Mouse (Mus musculus): ENCODE data around the gene Trim17. TPM values are rescaled to one million over a fixed set of nuclear protein-coding genes. Genes with fewer than 3 reads are reported as not detected.

The Trim17 gene
- polyA plus RNA-seq (2011; ENCODE audit: insufficient read depth, insufficient read length, low replicate concordance, missing spikeins): 0.29 TPM in 1 of 2 replicates, not detected in the other

DNA sequence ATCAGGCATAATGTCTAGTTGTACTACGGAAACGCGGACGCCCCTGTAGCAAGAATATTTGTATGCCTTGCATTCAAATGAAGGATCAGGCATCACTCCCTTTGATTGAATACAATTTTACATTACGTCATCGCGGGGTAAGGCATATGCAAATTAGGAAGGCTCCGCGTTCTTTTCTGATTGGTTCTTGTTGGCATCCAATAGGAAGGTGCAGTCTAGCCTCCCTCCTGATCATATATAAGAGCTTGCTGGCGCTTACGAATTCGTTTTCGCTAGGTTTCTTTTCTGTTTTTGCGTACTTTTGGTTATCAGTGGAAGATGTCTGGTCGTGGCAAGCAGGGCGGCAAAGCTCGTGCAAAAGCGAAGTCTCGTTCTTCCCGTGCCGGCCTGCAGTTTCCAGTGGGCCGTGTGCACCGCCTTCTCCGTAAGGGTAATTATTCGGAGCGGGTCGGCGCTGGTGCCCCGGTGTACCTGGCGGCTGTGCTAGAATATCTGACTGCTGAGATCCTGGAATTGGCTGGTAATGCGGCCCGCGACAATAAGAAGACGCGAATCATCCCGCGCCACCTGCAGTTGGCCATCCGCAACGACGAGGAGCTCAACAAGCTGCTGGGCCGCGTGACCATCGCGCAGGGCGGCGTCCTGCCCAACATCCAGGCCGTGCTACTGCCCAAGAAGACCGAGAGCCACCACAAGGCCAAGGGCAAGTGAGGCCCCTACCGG lies at the start of gene Trim17, which contains the start of gene Hist3h2a:
Trim17 (plus strand) TSS at position 266 of the 723 bp plus-strand sequence.
Hist3h2a (plus strand) TSS at position 266 of the 723 bp plus-strand sequence.
- no peaks in the 10 kb centered on the region; the same call in 1 of the 2 replicates for H3K4me1 ChIP-seq (ENCODE audit: control insufficient read depth, insufficient read depth, low read length)
- peak within 1 kb of the TSS; percentile 78 for H3K4me3 ChIP-seq (replicated peaks; ENCODE audit: control insufficient read depth, low read depth, low read length)
- TF ChIP-seq POLR2A (IDR thresholded peaks at IDR 0.05; ENCODE audit: borderline replicate concordance, control insufficient read depth, low read depth, low read length) (peak; percentile 98), CTCF (IDR thresholded peaks at IDR 0.05; ENCODE audit: control insufficient read depth, insufficient read depth, low read length) (peak; percentile 29; the same call in 1 of the 2 replicates)
- under 1% methylated on average over 49 of the region's 49 CpGs for WGBS
- H3K27ac ChIP-seq (ENCODE audit: control insufficient read depth, insufficient read depth, low read depth, low read length, poor library complexity): peak within 1 kb of the TSS; percentile 96

GRCm38 (mm10) chr11:58904838-58905237 lies 49.6 kb upstream of the Trim17 start:
- TF ChIP-seq POLR2A (IDR thresholded peaks at IDR 0.05; ENCODE audit: borderline replicate concordance, control insufficient read depth, low read depth, low read length): no peak
- TF ChIP-seq CTCF (IDR thresholded peaks at IDR 0.05; ENCODE audit: control insufficient read depth, insufficient read depth, low read length): no peak
- Histone ChIP-seq H3K27ac (ENCODE audit: control insufficient read depth, insufficient read depth, low read depth, low read length, poor library complexity) (no peak overlapping the region), H3K4me1 (ENCODE audit: control insufficient read depth, insufficient read depth, low read length) (no peaks in the 10 kb centered on the region), H3K4me3 (replicated peaks; ENCODE audit: control insufficient read depth, low read depth, low read length) (no peak overlapping the region)
- WGBS: 62% methylated on average over 6 of the region's 6 CpGs

GRCm38 (mm10) chr11:58913776-58914175 lies 40.7 kb upstream of the Trim17 start:
- Histone ChIP-seq H3K4me1 (ENCODE audit: control insufficient read depth, insufficient read depth, low read length) (peaks cover 1% of the 10 kb centered on the region; the same call in 1 of the 2 replicates), H3K27ac (ENCODE audit: control insufficient read depth, insufficient read depth, low read depth, low read length, poor library complexity) (peak overlapping the region; percentile 87), H3K4me3 (replicated peaks; ENCODE audit: control insufficient read depth, low read depth, low read length) (no peak overlapping the region)
- 75% methylated on average over 1 of the region's 1 CpGs for WGBS
- no peak for TF ChIP-seq POLR2A (IDR thresholded peaks at IDR 0.05; ENCODE audit: borderline replicate concordance, control insufficient read depth, low read depth, low read length)
- TF ChIP-seq CTCF (IDR thresholded peaks at IDR 0.05; ENCODE audit: control insufficient read depth, insufficient read depth, low read length): no peak

DNA sequence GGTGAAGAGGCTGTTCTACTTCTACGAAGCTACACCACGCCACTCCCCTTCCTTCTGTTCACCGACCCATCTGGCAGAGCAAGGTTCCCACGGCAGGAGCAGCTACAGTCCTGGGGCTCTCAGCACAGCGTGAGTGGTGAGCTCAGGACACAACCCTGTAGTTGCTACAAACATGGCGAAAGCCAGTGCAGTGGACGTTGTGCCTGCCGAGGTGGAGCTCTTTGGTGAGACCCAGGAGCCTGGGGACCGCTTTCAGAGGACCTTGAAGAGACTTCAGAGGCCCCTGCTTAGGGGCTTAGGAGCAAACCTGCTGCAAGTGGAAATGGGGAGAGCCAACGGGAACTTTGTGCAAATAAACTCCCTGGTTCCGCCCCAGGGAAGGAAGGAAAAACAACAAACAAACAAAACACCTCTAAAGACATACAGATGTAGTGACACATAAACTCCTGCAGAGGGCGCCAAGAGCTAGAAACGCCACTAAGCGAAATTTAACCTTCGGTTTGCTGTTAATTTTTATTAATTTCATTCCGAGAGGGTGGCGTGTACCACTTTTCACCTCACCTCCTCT lies 39.9 kb upstream of the Trim17 start:
- whole genome bisulfite sequencing: 5% methylated on average over 17 of the region's 17 CpGs
- Histone ChIP-seq H3K27ac (ENCODE audit: control insufficient read depth, insufficient read depth, low read depth, low read length, poor library complexity) (peak overlapping the region; percentile 87), H3K4me3 (replicated peaks; ENCODE audit: control insufficient read depth, low read depth, low read length) (peak overlapping the region; percentile 68), H3K4me1 (ENCODE audit: control insufficient read depth, insufficient read depth, low read length) (peaks cover 1% of the 10 kb centered on the region; the same call in 1 of the 2 replicates)
- peak; percentile 42; the same call in 1 of the 2 replicates for TF ChIP-seq POLR2A (IDR thresholded peaks at IDR 0.05; ENCODE audit: borderline replicate concordance, control insufficient read depth, low read depth, low read length)
- peak; percentile 10; the same call in 1 of the 2 replicates for TF ChIP-seq CTCF (IDR thresholded peaks at IDR 0.05; ENCODE audit: control insufficient read depth, insufficient read depth, low read length)

GRCm38 (mm10) chr11:58916879-58917744 lies 37.4 kb upstream of the Trim17 start:
- Histone ChIP-seq H3K27ac (ENCODE audit: control insufficient read depth, insufficient read depth, low read depth, low read length, poor library complexity) (peak overlapping the region; percentile 88), H3K4me3 (replicated peaks; ENCODE audit: control insufficient read depth, low read depth, low read length) (peak overlapping the region; percentile 58), H3K4me1 (ENCODE audit: control insufficient read depth, insufficient read depth, low read length) (peaks cover 1% of the 10 kb centered on the region; the same call in 1 of the 2 replicates)
- TF ChIP-seq CTCF (IDR thresholded peaks at IDR 0.05; ENCODE audit: control insufficient read depth, insufficient read depth, low read length) (peak; percentile 61), POLR2A (IDR thresholded peaks at IDR 0.05; ENCODE audit: borderline replicate concordance, control insufficient read depth, low read depth, low read length) (no peak)
- 41% methylated on average over 14 of the region's 14 CpGs for WGBS

DNA sequence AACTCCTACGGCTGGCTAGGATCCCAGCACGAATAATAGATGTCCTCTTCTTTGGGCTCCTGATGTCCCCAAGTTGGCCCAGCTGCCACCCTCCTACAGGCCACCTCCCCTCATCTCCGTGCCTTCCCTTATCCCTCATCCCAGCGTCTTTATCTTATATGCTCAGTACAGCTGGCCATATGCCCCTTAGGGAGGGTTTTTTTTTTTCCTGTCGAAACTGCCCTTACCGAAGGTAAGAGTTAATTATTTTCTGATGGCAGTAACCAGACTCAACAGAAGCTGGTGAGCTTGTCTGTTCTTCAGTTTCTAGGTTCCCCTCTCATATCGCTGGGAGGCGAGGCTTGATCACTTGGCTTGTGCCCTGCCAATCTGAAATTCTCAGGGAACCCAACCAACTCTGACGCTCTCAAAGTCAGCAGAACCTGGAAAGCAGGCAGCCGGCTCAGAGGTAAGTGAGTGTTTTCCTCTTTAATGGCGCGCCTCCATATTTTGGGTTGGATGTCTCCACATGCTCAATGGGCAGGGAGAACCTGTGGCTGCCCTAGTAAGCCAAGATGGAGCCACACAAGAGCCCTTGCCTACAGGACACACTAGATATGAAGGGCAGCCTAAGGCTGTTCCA lies 36.6 kb upstream of the Trim17 start, which contains the start of gene Btnl10:
Btnl10 (plus strand) TSS at position 164 of the 622 bp plus-strand sequence.
- WGBS: 63% methylated on average over 12 of the region's 12 CpGs
- H3K4me3 ChIP-seq (replicated peaks; ENCODE audit: control insufficient read depth, low read depth, low read length): peak within 1 kb of the TSS; percentile 79
- no peak for TF ChIP-seq CTCF (IDR thresholded peaks at IDR 0.05; ENCODE audit: control insufficient read depth, insufficient read depth, low read length)
- TF ChIP-seq POLR2A (IDR thresholded peaks at IDR 0.05; ENCODE audit: borderline replicate concordance, control insufficient read depth, low read depth, low read length): no peak
- H3K27ac ChIP-seq (ENCODE audit: control insufficient read depth, insufficient read depth, low read depth, low read length, poor library complexity): peak within 1 kb of the TSS; percentile 88
- peaks cover 1% of the 10 kb centered on the region; the same call in 1 of the 2 replicates for H3K4me1 ChIP-seq (ENCODE audit: control insufficient read depth, insufficient read depth, low read length)

- TF ChIP-seq CTCF (IDR thresholded peaks at IDR 0.05; ENCODE audit: control insufficient read depth, insufficient read depth, low read length): no peak
- TF ChIP-seq POLR2A (IDR thresholded peaks at IDR 0.05; ENCODE audit: borderline replicate concordance, control insufficient read depth, low read depth, low read length): no peak
- Histone ChIP-seq H3K4me3 (replicated peaks; ENCODE audit: control insufficient read depth, low read depth, low read length) (peak overlapping the region; percentile 79), H3K4me1 (ENCODE audit: control insufficient read depth, insufficient read depth, low read length) (peaks cover 1% of the 10 kb centered on the region; the same call in 1 of the 2 replicates), H3K27ac (ENCODE audit: control insufficient read depth, insufficient read depth, low read depth, low read length, poor library complexity) (peak overlapping the region; percentile 88)
- WGBS: 56% methylated on average over 5 of the region's 5 CpGs
Observed at GRCm38 (mm10) chr11:58918759-58919158, 35.7 kb upstream of the Trim17 start.

Data from bone marrow, adult 2 months (tissue).